Mouse (Mus musculus) heart, embryonic 15.5 days (tissue): ENCODE results near the gene Oaf. TPM values are rescaled to one million over a fixed set of nuclear protein-coding genes. Genes with fewer than 3 reads are reported as not detected.

Experiments used
- ATAC-seq: fragments of 200-750 bp; cut with Nextera tagmentation; replicated peaks from 2 replicates; pipeline ENCODE4 v1.8.0; 2017; ENCODE audit warnings: low read depth, moderate TSS enrichment; ENCODE audit not compliant: insufficient number of reproducible peaks, insufficient read depth, low FRiP score
- H3K27ac ChIP-seq: fragments of 300-500 bp; sonication (generic); 2 replicates; pipeline ENCODE4 v1.5.1; 2015; ENCODE audit warnings: mild to moderate bottlenecking, inconsistent platforms
- H3K27me3 ChIP-seq: fragments of 300-500 bp; sonication (generic); 2 replicates; pipeline ENCODE4 v1.6.1; 2015; ENCODE audit warnings: inconsistent platforms
- H3K36me3 ChIP-seq: fragments of 300-500 bp; sonication (generic); 2 replicates; pipeline ENCODE4 v1.6.1; 2015; ENCODE audit warnings: mild to moderate bottlenecking, inconsistent platforms
- H3K4me1 ChIP-seq: fragments of 300-500 bp; sonication (generic); replicated peaks from 2 replicates; pipeline ENCODE4 v1.6.1; 2015; ENCODE audit warnings: inconsistent platforms
- H3K4me2 ChIP-seq: fragments of 300-500 bp; sonication (generic); 2 replicates; pipeline ENCODE4 v1.6.1; 2015; ENCODE audit warnings: inconsistent platforms, mild to moderate bottlenecking, moderate library complexity
- H3K4me3 ChIP-seq: fragments of 300-500 bp; sonication (generic); 2 replicates; pipeline ENCODE4 v1.5.1; 2015; ENCODE audit warnings: mild to moderate bottlenecking, inconsistent platforms
- H3K9ac ChIP-seq: fragments of 300-500 bp; sonication (generic); 2 replicates; pipeline ENCODE4 v1.6.1; 2015; ENCODE audit warnings: mild to moderate bottlenecking, inconsistent platforms
- H3K9me3 ChIP-seq: fragments of 300-500 bp; sonication (generic); replicated peaks from 2 replicates; pipeline ENCODE4 v1.6.1; 2016; ENCODE audit warnings: inconsistent platforms
- WGBS: fragments of 180-500 bp; shearing (Covaris S2); methylation state at CpG from one replicate; pipeline ENCODE4 v1.1.7; 2015; ENCODE audit warnings: mixed read lengths; 5-methylcytosine and 5-hydroxymethylcytosine counted together
- polyA plus RNA-seq: library from polyadenylated mRNA; unstranded; fragments of >200 nt; fragmentation: Nextera tagmentation; extraction: Ambion mirVana; gene quantifications from 2 replicates; pipeline ENCODE4 v1.2.1, GENCODE M21; 2015

Gene Oaf
- polyA plus RNA-seq, 1 experiment from 2014 or later = 22.8 TPM

GRCm38 (mm10) chr9:43262811-43263550, 23.3 kb upstream of the Oaf start:
- WGBS = 61% methylated on average over 9 of the region's 9 CpGs
- H3K27me3 ChIP-seq = no peaks in the 10 kb centered on the region
- no peak overlapping the region for H3K4me3 ChIP-seq
- peaks cover 21% of the 10 kb centered on the region for H3K4me1 ChIP-seq
- no peaks in the 10 kb centered on the region for H3K9me3 ChIP-seq
- no peak overlapping the region for H3K4me2 ChIP-seq
- H3K9ac ChIP-seq = no peak overlapping the region
- no peaks in the 10 kb centered on the region for H3K36me3 ChIP-seq
- ATAC-seq = no peak
- peak overlapping the region; percentile 16; the same call in 1 of the 2 replicates for H3K27ac ChIP-seq

GRCm38 (mm10) chr9:43262390-43262789, 22.7 kb upstream of the Oaf start:
- H3K4me2 ChIP-seq = no peak overlapping the region
- H3K4me1 ChIP-seq = peaks cover 21% of the 10 kb centered on the region
- no peak for ATAC-seq
- no peaks in the 10 kb centered on the region for H3K9me3 ChIP-seq
- no peak overlapping the region for H3K4me3 ChIP-seq
- no peaks in the 10 kb centered on the region for H3K27me3 ChIP-seq
- no peak overlapping the region for H3K9ac ChIP-seq
- no peaks in the 10 kb centered on the region for H3K36me3 ChIP-seq
- 69% methylated on average over 4 of the region's 4 CpGs for WGBS
- peak overlapping the region; percentile 16 for H3K27ac ChIP-seq

DNA sequence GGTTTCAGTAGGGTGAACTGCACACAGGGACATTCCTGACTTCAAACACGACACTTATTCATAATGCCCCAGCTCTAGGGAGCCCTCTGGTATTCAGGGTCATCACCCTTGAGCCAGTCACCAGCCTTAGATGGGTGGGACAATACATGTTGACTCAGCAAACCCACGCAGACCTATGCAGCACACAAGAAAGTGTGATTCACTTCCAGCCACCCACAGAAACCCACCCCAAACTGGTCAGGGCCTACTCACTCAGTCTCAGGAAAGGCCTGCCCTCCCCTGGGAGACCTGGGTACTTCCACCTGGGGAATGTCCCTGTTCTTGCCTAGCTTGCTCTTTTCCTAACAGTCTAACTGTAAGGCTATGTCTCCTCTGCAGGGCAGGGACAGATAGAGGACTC, 22.2 kb upstream of the Oaf start:
- Histone ChIP-seq H3K27me3 (no peaks in the 10 kb centered on the region), H3K27ac (peak overlapping the region; percentile 16)
- 49% methylated on average over 2 of the region's 2 CpGs for WGBS

DNA sequence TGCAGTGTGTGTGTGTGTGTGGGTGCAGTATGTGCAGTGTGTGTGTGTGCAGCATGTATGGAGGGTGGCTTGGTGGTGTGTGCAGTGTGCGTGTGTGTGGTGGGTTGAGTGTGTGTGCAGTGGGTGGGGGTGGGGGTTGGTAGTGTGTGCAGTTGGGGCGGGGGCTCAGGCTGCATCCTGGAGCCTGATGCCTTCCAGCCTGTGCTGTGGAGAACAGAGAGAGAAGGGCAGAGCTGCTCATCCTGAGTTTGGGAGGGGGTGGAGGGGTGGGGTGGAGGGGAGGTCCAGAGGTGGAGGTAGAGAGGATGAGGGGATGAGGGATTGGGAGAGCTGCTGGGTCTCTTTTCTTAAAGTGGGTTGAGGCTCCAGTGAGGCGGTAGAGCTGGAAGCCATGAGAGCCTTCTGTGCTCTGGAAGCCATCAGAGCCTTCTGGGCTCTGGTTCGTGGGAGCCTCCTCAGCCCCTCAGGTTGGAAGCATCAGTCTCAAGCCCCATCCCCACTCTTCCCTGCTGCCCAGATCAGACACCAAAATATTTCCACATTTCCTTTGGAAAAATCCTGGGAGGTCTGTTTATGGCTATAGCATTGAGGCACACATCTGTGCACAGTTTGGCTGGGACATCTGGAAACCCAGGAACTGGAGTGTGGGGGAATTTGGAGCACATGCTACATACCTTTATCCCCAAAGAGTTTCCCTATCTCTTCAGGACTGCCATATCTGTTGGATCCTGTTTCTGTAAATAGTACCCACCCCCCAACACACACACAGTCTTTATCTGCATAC, 21.6 kb upstream of the Oaf start:
- 44% methylated on average over 4 of the region's 4 CpGs for WGBS
- no peak overlapping the region for H3K4me2 ChIP-seq
- H3K9ac ChIP-seq = no peak overlapping the region
- ATAC-seq = no peak
- peak overlapping the region; percentile 25; the same call in 1 of the 2 replicates for H3K27ac ChIP-seq
- H3K36me3 ChIP-seq = no peaks in the 10 kb centered on the region
- no peaks in the 10 kb centered on the region for H3K27me3 ChIP-seq
- no peak overlapping the region for H3K4me3 ChIP-seq
- H3K9me3 ChIP-seq = no peaks in the 10 kb centered on the region
- peaks cover 21% of the 10 kb centered on the region for H3K4me1 ChIP-seq

More for the DNA sequence above, 22.2 kb upstream of the Oaf start:
- Histone ChIP-seq H3K9ac (no peak overlapping the region), H3K9me3 (no peaks in the 10 kb centered on the region), H3K4me3 (no peak overlapping the region), H3K36me3 (no peaks in the 10 kb centered on the region), H3K4me2 (no peak overlapping the region), H3K4me1 (peaks cover 21% of the 10 kb centered on the region)
- ATAC-seq = 0 out of 2 replicates have a peak, but pooled peaks have one; percentile 15

DNA sequence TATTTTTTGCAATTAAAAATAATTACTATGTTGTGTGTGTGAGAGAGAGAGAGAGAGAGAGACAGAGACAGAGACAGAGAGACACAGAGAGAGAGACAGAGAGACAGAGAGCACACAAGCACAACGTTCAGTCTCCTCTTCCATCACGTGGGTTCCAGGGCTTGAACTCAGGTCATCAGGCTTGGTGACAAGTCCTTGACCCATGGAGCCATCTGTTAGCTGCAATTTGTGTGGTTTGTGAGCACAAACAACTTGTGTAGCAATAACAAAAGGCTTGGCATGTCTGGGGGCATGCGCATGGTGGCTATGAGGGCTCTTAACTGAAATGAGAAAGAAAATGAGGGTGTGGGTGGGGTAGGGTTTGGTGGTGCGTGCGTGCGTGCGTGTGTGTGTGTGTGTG, 20.9 kb upstream of the Oaf start:
- Histone ChIP-seq H3K9ac (no peak overlapping the region), H3K4me1 (peaks cover 21% of the 10 kb centered on the region), H3K27ac (no peak overlapping the region), H3K4me3 (no peak overlapping the region), H3K27me3 (no peaks in the 10 kb centered on the region), H3K9me3 (no peaks in the 10 kb centered on the region), H3K36me3 (no peaks in the 10 kb centered on the region), H3K4me2 (no peak overlapping the region)
- WGBS = 79% methylated on average over 7 of the region's 7 CpGs
- ATAC-seq = no peak

DNA sequence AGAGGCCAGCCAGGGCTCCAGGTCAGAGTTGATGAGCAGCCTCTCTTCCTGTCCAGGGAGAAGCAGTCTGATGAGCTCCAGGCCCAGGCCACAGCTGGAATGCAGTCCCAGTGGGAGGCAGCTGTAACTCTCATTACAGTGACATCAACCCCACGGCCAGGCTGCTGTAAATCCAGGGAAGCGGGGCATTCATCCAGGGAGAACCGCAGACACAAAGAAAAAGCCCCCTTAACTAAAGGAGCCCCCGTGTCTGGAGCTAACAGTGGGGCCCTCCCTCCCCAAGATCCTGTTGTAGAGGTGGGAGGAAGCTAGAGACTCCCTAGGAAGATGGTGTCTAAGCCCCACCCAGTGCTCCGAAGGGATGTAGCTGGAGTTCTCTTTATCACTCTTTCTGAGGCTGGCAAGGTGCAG, 13.6 kb upstream of the Oaf start:
- peak overlapping the region; percentile 15 for H3K27ac ChIP-seq
- ATAC-seq = peak; percentile 51; the same call in 1 of the 2 replicates
- WGBS = 40% methylated on average over 5 of the region's 5 CpGs
- H3K9me3 ChIP-seq = no peaks in the 10 kb centered on the region
- no peak overlapping the region for H3K9ac ChIP-seq
- H3K27me3 ChIP-seq = no peaks in the 10 kb centered on the region
- H3K36me3 ChIP-seq = no peaks in the 10 kb centered on the region
- no peak overlapping the region for H3K4me3 ChIP-seq
- H3K4me2 ChIP-seq = no peak overlapping the region
- peaks cover 6% of the 10 kb centered on the region for H3K4me1 ChIP-seq

- 0 out of 2 replicates have a peak, but pooled peaks have one; percentile 25 for ATAC-seq
- Histone ChIP-seq H3K4me1 (peaks cover 6% of the 10 kb centered on the region), H3K36me3 (no peaks in the 10 kb centered on the region), H3K9ac (no peak overlapping the region), H3K4me2 (no peak overlapping the region), H3K9me3 (no peaks in the 10 kb centered on the region), H3K27ac (peak overlapping the region; percentile 15), H3K4me3 (no peak overlapping the region), H3K27me3 (no peaks in the 10 kb centered on the region)
- 51% methylated on average over 3 of the region's 3 CpGs for WGBS
These were observed 13.1 kb upstream of the Oaf start for GRCm38 (mm10) chr9:43252790-43253189.

DNA sequence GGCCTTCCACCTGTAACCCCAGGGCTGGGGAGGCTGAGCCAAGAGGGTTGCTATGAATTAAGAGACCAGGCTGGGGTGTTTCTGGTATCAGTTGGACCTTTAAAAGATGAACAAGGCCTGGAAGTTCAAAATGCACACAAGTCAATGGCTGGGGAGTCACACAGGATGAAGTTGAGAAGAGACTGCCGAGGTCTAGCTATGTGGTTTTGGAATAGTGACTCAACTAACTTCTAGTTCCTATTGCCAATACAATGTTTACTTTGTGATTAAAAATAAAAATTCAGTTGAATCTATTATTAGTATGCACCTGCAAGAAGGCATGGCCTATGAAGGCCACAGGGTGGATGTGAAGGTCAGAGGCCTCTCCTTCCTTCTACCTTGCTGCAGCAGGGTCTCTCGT, 12.1 kb upstream of the Oaf start:
- Histone ChIP-seq H3K4me1 (peaks cover 11% of the 10 kb centered on the region), H3K4me3 (no peak overlapping the region), H3K27ac (no peak overlapping the region), H3K9ac (no peak overlapping the region), H3K9me3 (no peaks in the 10 kb centered on the region), H3K4me2 (no peak overlapping the region), H3K27me3 (no peaks in the 10 kb centered on the region), H3K36me3 (no peaks in the 10 kb centered on the region)
- 83% methylated on average over 2 of the region's 2 CpGs for WGBS
- no peak for ATAC-seq

DNA sequence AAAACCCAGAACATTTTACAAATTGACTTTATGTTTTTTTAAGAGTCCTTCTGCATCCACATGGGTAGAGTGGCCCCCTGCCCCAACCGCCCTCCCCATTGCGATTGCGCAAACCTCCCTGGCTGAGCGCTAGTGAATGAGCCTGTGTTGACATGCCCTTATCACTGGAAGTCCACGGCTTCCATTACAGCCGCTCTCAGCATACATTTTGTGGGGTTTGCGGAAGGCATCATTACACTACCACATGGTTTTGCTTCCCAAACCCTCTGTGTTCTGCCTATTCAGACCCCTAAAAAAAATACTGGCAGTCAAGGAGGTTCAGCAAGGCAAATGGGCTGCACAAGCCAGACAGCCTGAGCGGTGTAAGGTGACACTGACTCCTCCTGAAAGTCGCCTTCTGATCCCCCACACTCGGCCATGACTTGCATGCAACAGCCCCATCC, 7.0 kb upstream of the Oaf start:
- peak overlapping the region; percentile 49 for H3K4me2 ChIP-seq
- H3K4me3 ChIP-seq = peak overlapping the region; percentile 21
- no peak overlapping the region for H3K9ac ChIP-seq
- peaks cover 4% of the 10 kb centered on the region; the same call in 1 of the 2 replicates for H3K27me3 ChIP-seq
- H3K9me3 ChIP-seq = no peaks in the 10 kb centered on the region
- H3K4me1 ChIP-seq = peaks cover 13% of the 10 kb centered on the region
- peak; percentile 44; the same call in 1 of the 2 replicates for ATAC-seq
- WGBS = 4% methylated on average over 10 of the region's 10 CpGs
- no peaks in the 10 kb centered on the region for H3K36me3 ChIP-seq
- no peak overlapping the region for H3K27ac ChIP-seq

GRCm38 (mm10) chr9:43245801-43246570, 6.3 kb upstream of the Oaf start:
- Histone ChIP-seq H3K27ac (no peak overlapping the region), H3K4me3 (no peak overlapping the region), H3K9me3 (no peaks in the 10 kb centered on the region), H3K27me3 (peaks cover 4% of the 10 kb centered on the region; the same call in 1 of the 2 replicates), H3K9ac (no peak overlapping the region), H3K36me3 (no peaks in the 10 kb centered on the region), H3K4me1 (peaks cover 13% of the 10 kb centered on the region), H3K4me2 (no peak overlapping the region)
- WGBS = 75% methylated on average over 7 of the region's 7 CpGs
- ATAC-seq = no peak

DNA sequence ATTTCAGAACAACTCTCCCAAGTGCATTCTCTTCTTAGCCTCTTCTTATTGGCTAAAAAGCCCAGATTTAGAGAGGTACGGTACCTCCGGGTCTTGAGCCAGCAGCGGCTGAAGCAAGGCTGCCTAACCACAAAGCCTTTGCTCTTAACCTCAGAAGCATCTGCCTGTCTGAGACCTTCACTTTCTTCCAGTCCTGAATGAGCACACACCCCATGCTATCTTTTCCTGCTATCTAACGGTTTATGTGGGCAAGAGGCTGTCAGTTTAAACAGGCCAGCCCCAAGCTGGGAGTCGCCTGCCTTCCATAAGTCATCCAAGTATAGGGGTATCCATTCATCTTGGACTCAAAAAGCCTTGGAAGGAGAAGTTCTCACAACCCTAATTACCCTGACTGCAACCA, 2.7 kb upstream of the Oaf start:
- Histone ChIP-seq H3K27me3 (peaks cover 4% of the 10 kb centered on the region; the same call in 1 of the 2 replicates), H3K4me3 (no peak overlapping the region), H3K9ac (no peak overlapping the region), H3K36me3 (no peaks in the 10 kb centered on the region), H3K4me1 (peaks cover 39% of the 10 kb centered on the region), H3K4me2 (no peak overlapping the region), H3K27ac (no peak overlapping the region), H3K9me3 (no peaks in the 10 kb centered on the region)
- ATAC-seq = no peak
- 69% methylated on average over 5 of the region's 5 CpGs for WGBS
